Mouse (Mus musculus) CH12.LX (cell line): ENCODE results near the gene Kcnip4.

ENCODE experiments used
- CTCF ChIP-seq, 2 experiments: IDR thresholded peaks in 1 of 2; conservative IDR thresholded peaks in 1 of 2; 2 replicates each; pipeline ENCODE4 v1.5.1; 2011 to 2012; ENCODE audit warnings: low read depth in 2 of 2, low read length in 2 of 2, improper control_type of control experiment in 1 of 2, inconsistent platforms in 1 of 2, mild to moderate bottlenecking in 1 of 2, moderate library complexity in 1 of 2
- EP300 ChIP-seq: IDR thresholded peaks from 2 replicates; pipeline ENCODE4 v1.6.1; 2011; ENCODE audit warnings: low read length, improper control_type of control experiment
- UBTF ChIP-seq: IDR thresholded peaks from 2 replicates; pipeline ENCODE4 v1.6.1; 2012; ENCODE audit warnings: low read depth, mild to moderate bottlenecking, inconsistent platforms, low read length, improper control_type of control experiment, moderate library complexity

- no peak for TF ChIP-seq EP300
- TF ChIP-seq CTCF (conservative IDR thresholded peaks at IDR 0.05 in 1 of 2, IDR thresholded peaks at IDR 0.05 in 1 of 2; ENCODE audit: low read depth in 2 of 2, low read length in 2 of 2): no peak
- no peak for TF ChIP-seq UBTF
Observed at GRCm38 (mm10) chr5:48511357-48511756, 1013.4 kb downstream of the Kcnip4 start.
